Mouse (Mus musculus) E14TG2a.4 (cell line): ENCODE measurements at regions not wholly inside any gene's neighbourhood (a gene's known extent, or its start where the extent isn't known, plus 50 kb on each side); places are given as distances from the start of the nearest gene placed in this dataset.

Experiments
- CTCF ChIP-seq: conservative IDR thresholded peaks from 2 replicates; pipeline ENCODE4 v1.5.1; 2014; ENCODE audit warnings: low read length
- NANOG ChIP-seq: IDR thresholded peaks from 2 replicates; pipeline ENCODE4 v1.6.1; 2014; ENCODE audit warnings: borderline replicate concordance, low read length, mixed read lengths

DNA sequence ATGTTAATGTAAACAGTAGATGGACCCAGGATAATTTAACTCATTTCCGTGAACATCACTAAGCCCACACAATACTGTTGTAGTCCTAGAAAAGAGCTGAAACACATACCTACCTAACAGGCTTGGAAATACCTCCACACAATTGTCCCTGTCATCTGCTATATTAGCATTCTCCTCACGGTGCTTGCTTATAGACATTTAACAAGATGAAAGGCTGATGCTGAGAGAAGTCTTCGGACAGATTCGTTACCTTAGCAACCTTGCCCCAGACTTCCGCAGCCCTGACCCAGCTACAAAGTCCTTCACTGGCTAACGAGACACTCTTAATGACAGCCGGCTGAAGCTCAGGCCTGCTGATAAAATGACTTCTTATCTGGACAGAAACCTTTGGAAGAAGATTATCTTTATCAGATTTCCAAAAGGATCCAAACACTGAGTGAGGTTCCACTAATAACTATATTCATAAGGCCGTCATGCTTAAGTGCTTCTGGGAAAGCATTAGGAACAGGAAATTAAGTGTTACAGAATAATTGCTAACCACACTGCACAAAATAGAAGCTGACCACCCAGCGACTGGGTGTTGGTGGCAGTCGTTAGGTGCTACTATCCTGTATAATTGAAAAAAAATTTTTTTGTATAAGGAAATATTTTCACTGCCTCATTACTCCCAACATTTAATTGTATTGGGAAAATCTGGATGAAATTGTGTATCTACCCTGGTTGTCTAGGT, 267.0 kb upstream of the Tmpo start:
- TF ChIP-seq CTCF (no peak), NANOG (no peak)
